Mouse (Mus musculus): ENCODE measurements around the gene Sox15.

GRCm38 (mm10) chr11:69682209-69682839, 27.2 kb downstream of the Sox15 start:
- TF ChIP-seq CTCF (IDR thresholded peaks at IDR 0.05; ENCODE audit: extremely low read depth, insufficient read depth, insufficient read length, insufficient replicate concordance): no peak
- TF ChIP-seq POLR2A (IDR thresholded peaks at IDR 0.05; ENCODE audit: low read depth, low read length): no peak
